Mouse (Mus musculus): ENCODE results near the gene Syne3. TPM values are rescaled to one million over a fixed set of nuclear protein-coding genes. Genes with fewer than 3 reads are reported as not detected.

Gene Syne3
- total RNA-seq, 1 experiment: 1.5 TPM

- H3K4me3 ChIP-seq (ENCODE audit: insufficient read depth in 1 of 2, low read depth in 1 of 2, low read length in 2 of 2, poor library complexity in 1 of 2, severe bottlenecking in 1 of 2): no peak overlapping the region
- H3K36me3 ChIP-seq (ENCODE audit: control insufficient read depth, insufficient read depth, low read length, poor library complexity, severe bottlenecking): peaks cover 13% of the 10 kb centered on the region; the same call in 1 of the 2 replicates
- in situ Hi-C loops (cut with MboI; ENCODE audit: low sequenced_read_pairs in 2 of 2, unreplicated experiment in 2 of 2): loop anchor here in 1 of 2 experiments (10.0 kb wide), 1 partner anchor 75 kb away; no protein-coding TSS in a partner anchor
- no peak overlapping the region for H3K9ac ChIP-seq (ENCODE audit: insufficient read depth, low read depth, low read length, poor library complexity, severe bottlenecking)
- no peaks in the 10 kb centered on the region for H3K9me3 ChIP-seq (ENCODE audit: control insufficient read depth, insufficient read depth, low read depth, low read length)
- TF ChIP-seq ZNF384 (IDR thresholded peaks at IDR 0.05; ENCODE audit: low read depth, low read length) (no peak), CHD2 (IDR thresholded peaks at IDR 0.05; ENCODE audit: low read depth, low read length) (no peak), HCFC1 (IDR thresholded peaks at IDR 0.05; ENCODE audit: borderline replicate concordance, insufficient read depth, low read length) (no peak), ZC3H11A (IDR thresholded peaks at IDR 0.05; ENCODE audit: borderline replicate concordance, low read depth, low read length) (no peak), MAFK (IDR thresholded peaks at IDR 0.05; ENCODE audit: insufficient read depth, low read depth, low read length) (no peak)
- H3K4me1 ChIP-seq (ENCODE audit: control insufficient read depth in 2 of 2, insufficient read depth in 2 of 2, low read length in 2 of 2, poor library complexity in 1 of 2): peaks cover 0 to 9% of the 10 kb centered on the region in 2 experiments; a peak in 1 of 4 replicates
- DNase-seq (ENCODE audit: low read depth, low spot score): no peak
- H3K27ac ChIP-seq (ENCODE audit: insufficient read depth, low read depth, low read length, poor library complexity, severe bottlenecking): no peak overlapping the region
Observed at GRCm38 (mm10) chr12:105029890-105030289, 20.3 kb upstream of the Syne3 start.

- peak; percentile 94 for DNase-seq (ENCODE audit: low read depth, low spot score)
- Histone ChIP-seq H3K27ac (ENCODE audit: insufficient read depth, low read depth, low read length, poor library complexity, severe bottlenecking) (no peak overlapping the region), H3K36me3 (ENCODE audit: control insufficient read depth, insufficient read depth, low read length, poor library complexity, severe bottlenecking) (peaks cover 13% of the 10 kb centered on the region; the same call in 1 of the 2 replicates), H3K4me1 (ENCODE audit: control insufficient read depth in 2 of 2, insufficient read depth in 2 of 2, low read length in 2 of 2, poor library complexity in 1 of 2) (peaks cover 3 to 9% of the 10 kb centered on the region in 2 experiments; a peak in 1 of 4 replicates), H3K9me3 (ENCODE audit: control insufficient read depth, insufficient read depth, low read depth, low read length) (no peaks in the 10 kb centered on the region), H3K4me3 (ENCODE audit: insufficient read depth in 1 of 2, low read depth in 1 of 2, low read length in 2 of 2, poor library complexity in 1 of 2, severe bottlenecking in 1 of 2) (no peak overlapping the region), H3K9ac (ENCODE audit: insufficient read depth, low read depth, low read length, poor library complexity, severe bottlenecking) (no peak overlapping the region; the same call in 1 of the 2 replicates)
- TF ChIP-seq ZC3H11A (IDR thresholded peaks at IDR 0.05; ENCODE audit: borderline replicate concordance, low read depth, low read length): peak; percentile 29; the same call in 1 of the 2 replicates
- TF ChIP-seq MAFK (IDR thresholded peaks at IDR 0.05; ENCODE audit: insufficient read depth, low read depth, low read length): no peak
- in situ Hi-C loops (cut with MboI; ENCODE audit: low sequenced_read_pairs in 2 of 2, unreplicated experiment in 2 of 2): loop anchor here in 1 of 2 experiments (10.0 kb wide), 1 partner anchor 73 kb away; no protein-coding TSS in a partner anchor
Observed at GRCm38 (mm10) chr12:105027323-105027991, 17.8 kb upstream of the Syne3 start.

GRCm38 (mm10) chr12:105025947-105026586 lies 16.5 kb upstream of the Syne3 start:
- Histone ChIP-seq H3K27ac (ENCODE audit: insufficient read depth, low read depth, low read length, poor library complexity, severe bottlenecking) (no peak overlapping the region), H3K36me3 (ENCODE audit: control insufficient read depth, insufficient read depth, low read length, poor library complexity, severe bottlenecking) (peaks cover 13% of the 10 kb centered on the region; the same call in 1 of the 2 replicates), H3K9me3 (ENCODE audit: control insufficient read depth, insufficient read depth, low read depth, low read length) (no peaks in the 10 kb centered on the region), H3K4me1 (ENCODE audit: control insufficient read depth in 2 of 2, insufficient read depth in 2 of 2, low read length in 2 of 2, poor library complexity in 1 of 2) (peaks cover 5 to 18% of the 10 kb centered on the region in 2 experiments; a peak in 2 of 4 replicates), H3K4me3 (ENCODE audit: insufficient read depth in 1 of 2, low read depth in 1 of 2, low read length in 2 of 2, poor library complexity in 1 of 2, severe bottlenecking in 1 of 2) (no peak overlapping the region), H3K9ac (ENCODE audit: insufficient read depth, low read depth, low read length, poor library complexity, severe bottlenecking) (no peak overlapping the region)
- no peak for DNase-seq (ENCODE audit: low read depth, low spot score)
- in situ Hi-C loops (cut with MboI; ENCODE audit: low sequenced_read_pairs in 2 of 2, unreplicated experiment in 2 of 2): loop anchor here in 1 of 2 experiments (10.0 kb wide), 1 partner anchor 71 kb away; no protein-coding TSS in a partner anchor
- TF ChIP-seq CHD2 (IDR thresholded peaks at IDR 0.05; ENCODE audit: low read depth, low read length): no peak
- TF ChIP-seq MAFK (IDR thresholded peaks at IDR 0.05; ENCODE audit: insufficient read depth, low read depth, low read length): peak; percentile 53; the same call in 1 of the 2 replicates
- TF ChIP-seq ZNF384 (IDR thresholded peaks at IDR 0.05; ENCODE audit: low read depth, low read length): no peak

GRCm38 (mm10) chr12:105025271-105025946 lies 15.8 kb upstream of the Syne3 start:
- DNase-seq (ENCODE audit: low read depth, low spot score): no peak
- H3K9ac ChIP-seq (ENCODE audit: insufficient read depth, low read depth, low read length, poor library complexity, severe bottlenecking): no peak overlapping the region
- peaks cover 5 to 18% of the 10 kb centered on the region in 2 experiments; a peak in 2 of 4 replicates for H3K4me1 ChIP-seq (ENCODE audit: control insufficient read depth in 2 of 2, insufficient read depth in 2 of 2, low read length in 2 of 2, poor library complexity in 1 of 2)
- no peaks in the 10 kb centered on the region for H3K9me3 ChIP-seq (ENCODE audit: control insufficient read depth, insufficient read depth, low read depth, low read length)
- no peak overlapping the region for H3K27ac ChIP-seq (ENCODE audit: insufficient read depth, low read depth, low read length, poor library complexity, severe bottlenecking)
- TF ChIP-seq ZNF384 (IDR thresholded peaks at IDR 0.05; ENCODE audit: low read depth, low read length): no peak
- TF ChIP-seq MAFK (IDR thresholded peaks at IDR 0.05; ENCODE audit: insufficient read depth, low read depth, low read length): no peak
- TF ChIP-seq CHD2 (IDR thresholded peaks at IDR 0.05; ENCODE audit: low read depth, low read length): no peak
- TF ChIP-seq HCFC1 (IDR thresholded peaks at IDR 0.05; ENCODE audit: borderline replicate concordance, insufficient read depth, low read length): no peak
- TF ChIP-seq ZC3H11A (IDR thresholded peaks at IDR 0.05; ENCODE audit: borderline replicate concordance, low read depth, low read length): no peak; the same call in 1 of the 2 replicates
- H3K4me3 ChIP-seq (ENCODE audit: insufficient read depth in 1 of 2, low read depth in 1 of 2, low read length in 2 of 2, poor library complexity in 1 of 2, severe bottlenecking in 1 of 2): no peak overlapping the region
- peaks cover 13% of the 10 kb centered on the region; the same call in 1 of the 2 replicates for H3K36me3 ChIP-seq (ENCODE audit: control insufficient read depth, insufficient read depth, low read length, poor library complexity, severe bottlenecking)
- in situ Hi-C loops (cut with MboI; ENCODE audit: low sequenced_read_pairs in 2 of 2, unreplicated experiment in 2 of 2): loop anchor here in 1 of 2 experiments (10.0 kb wide), 1 partner anchor 71 kb away; no protein-coding TSS in a partner anchor
